Mouse (Mus musculus) hindbrain, embryonic 15.5 days (tissue): ENCODE results near the gene Mamdc4. TPM values are rescaled to one million over a fixed set of nuclear protein-coding genes. Genes with fewer than 3 reads are reported as not detected.
A peak's percentile ranks its signal among the peaks of the same experiment; 100 is the strongest.

Source experiments
- ATAC-seq: fragments of 200-750 bp; cut with Nextera tagmentation; 2 replicates; pipeline ENCODE4 v1.8.0; 2017; ENCODE audit warnings: low read depth, moderate number of reproducible peaks, moderate TSS enrichment; ENCODE audit not compliant: low FRiP score
- H3K27ac ChIP-seq: fragments of 300-500 bp; sonication (generic); replicated peaks from 2 replicates; pipeline ENCODE4 v1.5.1; 2015; ENCODE audit warnings: mild to moderate bottlenecking, inconsistent platforms
- H3K27me3 ChIP-seq: fragments of 300-500 bp; sonication (generic); 2 replicates; pipeline ENCODE4 v1.6.1; 2015; ENCODE audit warnings: control low read depth, inconsistent platforms
- H3K36me3 ChIP-seq: fragments of 300-500 bp; sonication (generic); 2 replicates; pipeline ENCODE4 v1.6.1; 2015; ENCODE audit warnings: control low read depth, inconsistent platforms
- H3K4me1 ChIP-seq: fragments of 300-500 bp; sonication (generic); replicated peaks from 2 replicates; pipeline ENCODE4 v1.6.1; 2015; ENCODE audit warnings: control low read depth, inconsistent platforms
- H3K4me2 ChIP-seq: fragments of 300-500 bp; sonication (generic); 2 replicates; pipeline ENCODE4 v1.6.1; 2015; ENCODE audit warnings: moderate library complexity, mild to moderate bottlenecking, inconsistent platforms
- H3K4me3 ChIP-seq: fragments of 300-500 bp; sonication (generic); 2 replicates; pipeline ENCODE4 v1.5.1; 2015; ENCODE audit warnings: mild to moderate bottlenecking, inconsistent platforms
- H3K9ac ChIP-seq: fragments of 300-500 bp; sonication (generic); 2 replicates; pipeline ENCODE4 v1.6.1; 2015; ENCODE audit warnings: inconsistent platforms
- H3K9me3 ChIP-seq: fragments of 300-500 bp; sonication (generic); 2 replicates; pipeline ENCODE4 v1.6.1; 2016; ENCODE audit warnings: control low read depth, inconsistent platforms
- WGBS: fragments of 180-500 bp; shearing (Covaris S2); methylation state at CpG from one replicate; pipeline ENCODE4 v1.1.7; 2015; 5-methylcytosine and 5-hydroxymethylcytosine counted together
- polyA plus RNA-seq: library from polyadenylated mRNA; unstranded; fragments of >200 nt; fragmentation: Nextera tagmentation; extraction: Ambion mirVana; gene quantifications from 2 replicates; pipeline ENCODE4 v1.2.1, GENCODE M21; 2015

Mamdc4 gene
- polyA plus RNA-seq, 1 experiment from 2014 or later: 1.6 TPM

- no peak for ATAC-seq
- no peak overlapping the region for H3K9ac ChIP-seq
- no peak overlapping the region for H3K27ac ChIP-seq
- no peak overlapping the region for H3K4me2 ChIP-seq
- H3K4me1 ChIP-seq: no peaks in the 10 kb centered on the region
- 93% methylated on average over 5 of the region's 5 CpGs for WGBS
- H3K36me3 ChIP-seq: peaks cover 94% of the 10 kb centered on the region
- no peaks in the 10 kb centered on the region for H3K9me3 ChIP-seq
- H3K27me3 ChIP-seq: no peaks in the 10 kb centered on the region
- H3K4me3 ChIP-seq: no peak overlapping the region
Observed at GRCm38 (mm10) chr2:25596765-25597510, 22.3 kb upstream of the Mamdc4 start.

- Histone ChIP-seq H3K36me3 (peaks cover 65% of the 10 kb centered on the region), H3K27me3 (no peaks in the 10 kb centered on the region)
- 74% methylated on average over 2 of the region's 2 CpGs for WGBS
Observed at GRCm38 (mm10) chr2:25591863-25592262, 17.2 kb upstream of the Mamdc4 start.

GRCm38 (mm10) chr2:25588227-25588907 lies 13.7 kb upstream of the Mamdc4 start:
- Histone ChIP-seq H3K36me3 (peaks cover 59% of the 10 kb centered on the region), H3K4me2 (no peak overlapping the region), H3K9ac (no peak overlapping the region)

More at GRCm38 (mm10) chr2:25591863-25592262, 17.2 kb upstream of the Mamdc4 start:
- Histone ChIP-seq H3K4me1 (no peaks in the 10 kb centered on the region), H3K27ac (no peak overlapping the region), H3K9ac (no peak overlapping the region), H3K9me3 (no peaks in the 10 kb centered on the region), H3K4me3 (no peak overlapping the region), H3K4me2 (no peak overlapping the region)
- ATAC-seq: no peak

GRCm38 (mm10) chr2:25587290-25587689 lies 12.6 kb upstream of the Mamdc4 start:
- Histone ChIP-seq H3K9ac (no peak overlapping the region), H3K36me3 (peaks cover 49% of the 10 kb centered on the region), H3K27ac (no peak overlapping the region), H3K27me3 (no peaks in the 10 kb centered on the region), H3K4me2 (no peak overlapping the region), H3K4me3 (no peak overlapping the region), H3K4me1 (peaks cover 15% of the 10 kb centered on the region), H3K9me3 (no peaks in the 10 kb centered on the region)
- ATAC-seq: no peak
- WGBS: 89% methylated on average over 8 of the region's 8 CpGs

More at GRCm38 (mm10) chr2:25588227-25588907, 13.7 kb upstream of the Mamdc4 start:
- no peak for ATAC-seq
- 91% methylated on average over 8 of the region's 8 CpGs for WGBS
- no peak overlapping the region for H3K4me3 ChIP-seq
- H3K4me1 ChIP-seq: peaks cover 4% of the 10 kb centered on the region
- no peaks in the 10 kb centered on the region for H3K9me3 ChIP-seq
- no peaks in the 10 kb centered on the region for H3K27me3 ChIP-seq
- no peak overlapping the region for H3K27ac ChIP-seq

- Histone ChIP-seq H3K36me3 (peaks cover 33% of the 10 kb centered on the region), H3K4me3 (no peak overlapping the region)
Observed at GRCm38 (mm10) chr2:25585601-25586000, 11.0 kb upstream of the Mamdc4 start.

GRCm38 (mm10) chr2:25584856-25585255 lies 10.2 kb upstream of the Mamdc4 start:
- peaks cover 38% of the 10 kb centered on the region for H3K4me1 ChIP-seq
- no peak overlapping the region for H3K27ac ChIP-seq
- no peak for ATAC-seq
- H3K4me3 ChIP-seq: no peak overlapping the region
- no peak overlapping the region for H3K9ac ChIP-seq
- H3K9me3 ChIP-seq: no peaks in the 10 kb centered on the region
- no peak overlapping the region for H3K4me2 ChIP-seq
- peaks cover 27% of the 10 kb centered on the region for H3K36me3 ChIP-seq
- 79% methylated on average over 4 of the region's 4 CpGs for WGBS
- H3K27me3 ChIP-seq: peaks cover 12% of the 10 kb centered on the region

More at GRCm38 (mm10) chr2:25585601-25586000, 11.0 kb upstream of the Mamdc4 start:
- Histone ChIP-seq H3K9ac (no peak overlapping the region), H3K4me2 (no peak overlapping the region), H3K4me1 (peaks cover 31% of the 10 kb centered on the region), H3K9me3 (no peaks in the 10 kb centered on the region), H3K27ac (no peak overlapping the region), H3K27me3 (peaks cover 4% of the 10 kb centered on the region)
- 88% methylated on average over 3 of the region's 3 CpGs for WGBS
- ATAC-seq: no peak

GRCm38 (mm10) chr2:25584152-25584551 lies 9.5 kb upstream of the Mamdc4 start:
- no peak overlapping the region for H3K4me2 ChIP-seq
- H3K36me3 ChIP-seq: peaks cover 25% of the 10 kb centered on the region
- H3K9ac ChIP-seq: no peak overlapping the region
- peaks cover 45% of the 10 kb centered on the region for H3K4me1 ChIP-seq
- no peaks in the 10 kb centered on the region for H3K9me3 ChIP-seq
- no peak overlapping the region for H3K4me3 ChIP-seq
- no peak for ATAC-seq
- WGBS: 96% methylated on average over 3 of the region's 3 CpGs
- no peak overlapping the region for H3K27ac ChIP-seq
- H3K27me3 ChIP-seq: peaks cover 19% of the 10 kb centered on the region

- Histone ChIP-seq H3K4me1 (peaks cover 51% of the 10 kb centered on the region), H3K27ac (peak overlapping the region; percentile 34; the same call in 1 of the 2 replicates), H3K9me3 (no peaks in the 10 kb centered on the region), H3K27me3 (peaks cover 24% of the 10 kb centered on the region), H3K36me3 (peaks cover 25% of the 10 kb centered on the region), H3K9ac (no peak overlapping the region), H3K4me3 (no peak overlapping the region), H3K4me2 (no peak overlapping the region)
- no peak for ATAC-seq
- WGBS: 68% methylated on average over 4 of the region's 4 CpGs
Observed at GRCm38 (mm10) chr2:25583571-25583970, 8.9 kb upstream of the Mamdc4 start.

GRCm38 (mm10) chr2:25583120-25583481 lies 8.5 kb upstream of the Mamdc4 start:
- H3K9me3 ChIP-seq: no peaks in the 10 kb centered on the region
- peaks cover 56% of the 10 kb centered on the region for H3K4me1 ChIP-seq
- H3K4me3 ChIP-seq: no peak overlapping the region
- no peak overlapping the region for H3K4me2 ChIP-seq
- H3K27ac ChIP-seq: peak overlapping the region; percentile 34
- no peak for ATAC-seq
- peaks cover 25% of the 10 kb centered on the region for H3K36me3 ChIP-seq
- no peak overlapping the region for H3K9ac ChIP-seq
- 67% methylated on average over 6 of the region's 6 CpGs for WGBS
- H3K27me3 ChIP-seq: peaks cover 29% of the 10 kb centered on the region

GRCm38 (mm10) chr2:25582466-25583119 lies 7.9 kb upstream of the Mamdc4 start:
- H3K4me2 ChIP-seq: no peak overlapping the region
- H3K9ac ChIP-seq: no peak overlapping the region
- peaks cover 25% of the 10 kb centered on the region for H3K36me3 ChIP-seq
- no peak overlapping the region for H3K4me3 ChIP-seq
- peak; percentile 55 for ATAC-seq
- whole genome bisulfite sequencing: 35% methylated on average over 12 of the region's 12 CpGs
- peak overlapping the region; percentile 34 for H3K27ac ChIP-seq
- H3K9me3 ChIP-seq: no peaks in the 10 kb centered on the region
- H3K27me3 ChIP-seq: peaks cover 34% of the 10 kb centered on the region
- peaks cover 61% of the 10 kb centered on the region for H3K4me1 ChIP-seq

- H3K4me1 ChIP-seq: peaks cover 67% of the 10 kb centered on the region
Observed at GRCm38 (mm10) chr2:25581901-25582301, 7.3 kb upstream of the Mamdc4 start.

More at GRCm38 (mm10) chr2:25581901-25582301, 7.3 kb upstream of the Mamdc4 start:
- peak overlapping the region; percentile 49; the same call in 1 of the 2 replicates for H3K4me3 ChIP-seq
- no peak overlapping the region for H3K9ac ChIP-seq
- H3K9me3 ChIP-seq: no peaks in the 10 kb centered on the region
- H3K27ac ChIP-seq: peak overlapping the region; percentile 34
- H3K27me3 ChIP-seq: peaks cover 41% of the 10 kb centered on the region
- WGBS: 24% methylated on average over 6 of the region's 6 CpGs
- peak overlapping the region; percentile 74 for H3K4me2 ChIP-seq
- peak; percentile 1 for ATAC-seq
- peaks cover 27% of the 10 kb centered on the region for H3K36me3 ChIP-seq
